Mouse (Mus musculus) ES-Bruce4 (cell line): ENCODE data around the gene Pdia4. TPM values are rescaled to one million over a fixed set of nuclear protein-coding genes. Genes with fewer than 3 reads are reported as not detected.

Experiments
- H3K27ac ChIP-seq: 2 replicates; pipeline ENCODE4 v1.5.1; 2012; ENCODE audit warnings: low read length, inconsistent platforms; ENCODE audit not compliant: insufficient read depth
- H3K27me3 ChIP-seq: 2 replicates; pipeline ENCODE4 v1.6.1; 2012; ENCODE audit warnings: mild to moderate bottlenecking, low read length, inconsistent platforms; ENCODE audit not compliant: control insufficient read depth, poor library complexity, insufficient read depth, severe bottlenecking
- H3K36me3 ChIP-seq: 2 replicates; pipeline ENCODE4 v1.6.1; 2012; ENCODE audit warnings: inconsistent platforms, mild to moderate bottlenecking, low read length, moderate library complexity; ENCODE audit not compliant: control insufficient read depth, poor library complexity, insufficient read depth, severe bottlenecking
- H3K4me1 ChIP-seq: one replicate; pipeline ENCODE4 v1.8.1; 2011; ENCODE audit warnings: low read length; ENCODE audit not compliant: control insufficient read depth, insufficient read depth
- H3K4me3 ChIP-seq: 2 replicates; pipeline ENCODE4 v1.5.1; 2011; ENCODE audit warnings: low read depth, mild to moderate bottlenecking, low read length
- H3K9ac ChIP-seq: 2 replicates; pipeline ENCODE4 v1.6.1; 2012; ENCODE audit warnings: low read depth, mild to moderate bottlenecking, inconsistent platforms; ENCODE audit not compliant: poor library complexity, severe bottlenecking
- H3K9me3 ChIP-seq: replicated peaks from 2 replicates; pipeline ENCODE4 v1.6.1; 2012; ENCODE audit warnings: mild to moderate bottlenecking, low read length, inconsistent platforms; ENCODE audit not compliant: control insufficient read depth, poor library complexity, insufficient read depth, severe bottlenecking
- CTCF ChIP-seq: IDR thresholded peaks from one replicate; pipeline ENCODE4 v1.8.1; 2011; ENCODE audit warnings: low read depth, low read length
- EP300 ChIP-seq: IDR thresholded peaks from 2 replicates; pipeline ENCODE4 v1.6.1; 2011; ENCODE audit warnings: low read depth, low read length; ENCODE audit not compliant: insufficient read depth
- POLR2A ChIP-seq: IDR thresholded peaks from one replicate; pipeline ENCODE4 v1.8.1; 2011; ENCODE audit warnings: low read length; ENCODE audit not compliant: insufficient read depth
- polyA plus RNA-seq: library from polyadenylated mRNA; stranded (reverse); fragments of >200 nt; gene quantifications from 2 replicates; pipeline ENCODE4 v1.2.4, GENCODE M21; 2011; ENCODE audit warnings: low read depth; ENCODE audit not compliant: missing spikeins, insufficient read depth, insufficient read length

Gene Pdia4
- polyA plus RNA-seq, 1 experiment = 186 TPM

DNA sequence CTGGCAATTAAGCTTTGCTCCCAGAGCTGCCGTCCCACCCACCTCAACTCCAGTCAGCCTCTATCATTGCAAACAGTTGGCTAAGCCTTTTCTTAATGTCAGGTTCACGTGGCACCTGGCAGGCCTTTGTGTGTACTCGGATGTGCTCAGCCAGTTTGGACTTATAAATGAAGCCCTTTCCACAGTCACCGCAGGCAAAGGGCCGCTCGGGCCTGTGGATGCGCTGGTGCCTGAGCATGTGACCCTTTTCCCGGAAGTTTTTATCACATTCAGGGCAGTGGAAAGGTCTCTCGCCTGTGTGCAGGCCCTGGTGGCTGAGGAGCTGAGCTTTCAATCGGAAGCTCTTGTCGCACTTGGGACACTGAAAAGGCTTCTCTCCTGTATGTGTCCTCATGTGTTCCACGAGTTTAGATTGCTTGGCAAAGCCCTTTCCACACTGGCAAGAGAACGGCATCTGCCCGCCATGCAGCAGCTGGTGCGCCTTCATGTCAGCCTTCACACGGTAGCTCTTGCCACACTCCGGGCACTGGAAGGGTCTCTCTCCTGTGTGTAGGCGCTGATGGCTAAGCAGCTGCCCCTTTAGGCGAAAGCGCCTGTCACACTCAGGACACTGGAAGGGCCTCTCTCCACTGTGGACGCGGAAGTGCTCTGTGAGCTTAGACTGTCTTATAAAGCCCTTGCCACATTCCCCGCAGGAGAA lies 6.5 kb upstream of the Pdia4 start:
- TF ChIP-seq EP300 = no peak
- no peak for TF ChIP-seq POLR2A
- no peak for TF ChIP-seq CTCF
- Histone ChIP-seq H3K9ac (peak overlapping the region; percentile 17), H3K27ac (no peak overlapping the region), H3K4me3 (peak overlapping the region; percentile 30), H3K36me3 (no peaks in the 10 kb centered on the region), H3K4me1 (peaks cover under 1% of the 10 kb centered on the region), H3K9me3 (no peaks in the 10 kb centered on the region), H3K27me3 (no peaks in the 10 kb centered on the region)

DNA sequence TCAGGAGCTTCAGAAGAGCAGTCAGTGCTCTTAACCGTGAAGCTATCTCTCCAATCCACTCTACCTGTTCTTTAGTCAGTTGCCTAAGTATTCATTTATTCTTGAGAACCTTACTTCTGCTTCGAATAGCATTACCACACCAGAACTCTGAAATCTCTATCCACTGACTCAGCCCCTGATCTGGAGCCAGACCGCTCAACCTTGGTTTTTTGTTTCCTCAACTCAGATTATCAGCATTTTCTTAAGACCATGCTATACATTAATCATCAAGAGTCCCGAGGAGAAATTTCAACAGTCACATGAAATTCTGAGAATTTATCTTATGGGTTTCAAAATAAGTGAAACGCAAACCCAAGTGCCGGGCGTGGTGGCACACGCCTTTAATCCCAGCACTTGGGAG lies 5.5 kb upstream of the Pdia4 start:
- Histone ChIP-seq H3K36me3 (no peaks in the 10 kb centered on the region), H3K27ac (no peak overlapping the region), H3K9me3 (no peaks in the 10 kb centered on the region), H3K27me3 (no peaks in the 10 kb centered on the region), H3K4me1 (no peaks in the 10 kb centered on the region), H3K4me3 (no peak overlapping the region), H3K9ac (no peak overlapping the region)
- no peak for TF ChIP-seq EP300
- no peak for TF ChIP-seq CTCF
- TF ChIP-seq POLR2A = no peak

DNA sequence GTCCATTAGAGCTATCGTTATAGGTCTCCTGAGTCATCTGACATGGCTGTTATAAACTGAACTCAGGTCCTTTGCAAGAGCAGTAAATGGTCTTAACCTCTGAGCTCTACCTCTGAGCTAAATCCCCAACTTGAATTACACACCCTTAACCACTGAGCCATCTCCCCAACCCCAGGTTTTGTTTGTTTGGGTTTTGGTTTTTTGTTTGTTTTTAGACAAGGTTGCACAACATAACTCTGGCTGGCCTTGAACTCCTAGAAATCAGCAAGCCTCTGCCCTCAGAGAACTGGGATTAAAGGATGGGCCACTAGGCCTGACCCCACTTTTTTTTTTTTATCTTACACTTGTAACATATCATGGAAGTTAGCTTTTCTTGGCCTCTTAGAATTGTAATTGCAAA lies 2.9 kb upstream of the Pdia4 start:
- H3K9me3 ChIP-seq = no peaks in the 10 kb centered on the region
- no peak overlapping the region for H3K9ac ChIP-seq
- no peak for TF ChIP-seq POLR2A
- no peak for TF ChIP-seq EP300
- no peak for TF ChIP-seq CTCF
- no peaks in the 10 kb centered on the region for H3K36me3 ChIP-seq
- H3K4me1 ChIP-seq = no peaks in the 10 kb centered on the region
- no peak overlapping the region for H3K27ac ChIP-seq
- no peaks in the 10 kb centered on the region for H3K27me3 ChIP-seq
- no peak overlapping the region for H3K4me3 ChIP-seq

DNA sequence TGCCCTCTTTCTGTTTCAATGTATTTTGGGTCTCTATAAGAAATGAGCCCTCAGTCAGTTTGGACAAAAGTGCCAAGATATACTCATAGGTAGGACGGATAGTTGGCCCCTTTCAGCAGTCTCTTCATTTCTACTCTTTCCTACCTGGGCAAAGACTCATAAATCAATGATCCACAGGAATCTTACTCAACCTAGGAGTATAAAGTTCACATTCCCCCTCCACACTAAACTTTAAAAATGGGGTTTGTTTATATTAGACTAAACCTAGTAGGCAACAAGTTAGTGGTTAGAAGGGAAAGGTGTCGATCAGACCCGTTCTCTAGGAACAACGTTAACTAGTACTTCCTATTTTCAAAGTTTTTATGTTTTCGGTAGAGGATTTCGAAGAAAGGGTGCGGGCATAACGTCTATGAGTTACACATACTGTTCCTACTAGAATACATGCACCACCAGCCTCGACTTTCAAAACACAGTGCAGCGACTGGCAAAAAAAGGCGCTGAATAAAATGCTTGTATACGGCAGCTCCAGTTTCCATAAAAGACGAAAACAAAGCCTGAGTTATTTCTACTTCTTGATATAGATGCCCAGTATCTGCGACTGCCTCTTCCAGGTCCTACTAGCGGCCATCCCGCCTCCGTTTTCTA lies 837 bp downstream of the Pdia4 start:
- Histone ChIP-seq H3K36me3 (peaks cover 5% of the 10 kb centered on the region), H3K9me3 (no peaks in the 10 kb centered on the region), H3K27me3 (no peaks in the 10 kb centered on the region), H3K9ac (peak overlapping the region; percentile 84), H3K27ac (peak overlapping the region; percentile 7; the same call in 1 of the 2 replicates), H3K4me3 (peak overlapping the region; percentile 90), H3K4me1 (peaks cover 1% of the 10 kb centered on the region)
- TF ChIP-seq EP300 (no peak), CTCF (no peak), POLR2A (no peak)

DNA sequence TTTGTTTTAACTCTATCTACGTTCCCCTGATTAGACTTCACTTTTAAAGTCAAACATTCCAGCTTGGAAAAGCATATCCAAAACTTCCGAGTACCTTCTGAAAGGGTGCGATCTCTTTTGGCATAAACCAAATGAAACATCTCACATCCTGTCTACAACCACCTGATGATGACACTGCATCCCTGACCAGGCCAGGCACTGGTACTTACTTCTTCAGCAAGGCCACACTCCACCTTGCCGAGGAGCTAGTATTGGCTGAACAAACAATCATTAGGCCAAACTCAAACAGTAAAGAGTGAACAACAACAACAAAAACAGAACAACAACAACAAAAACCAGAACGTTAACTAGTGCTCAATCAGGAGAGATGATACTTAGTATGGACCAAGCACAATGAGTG lies 1.9 kb downstream of the Pdia4 start:
- peaks cover 1% of the 10 kb centered on the region for H3K4me1 ChIP-seq
- H3K27me3 ChIP-seq = no peaks in the 10 kb centered on the region
- peaks cover 13% of the 10 kb centered on the region for H3K36me3 ChIP-seq
- no peak for TF ChIP-seq POLR2A
- TF ChIP-seq EP300 = no peak
- TF ChIP-seq CTCF = no peak
- H3K9me3 ChIP-seq = no peaks in the 10 kb centered on the region
- peak overlapping the region; percentile 36 for H3K4me3 ChIP-seq
- H3K27ac ChIP-seq = no peak overlapping the region
- H3K9ac ChIP-seq = peak overlapping the region; percentile 84; the same call in 1 of the 2 replicates

DNA sequence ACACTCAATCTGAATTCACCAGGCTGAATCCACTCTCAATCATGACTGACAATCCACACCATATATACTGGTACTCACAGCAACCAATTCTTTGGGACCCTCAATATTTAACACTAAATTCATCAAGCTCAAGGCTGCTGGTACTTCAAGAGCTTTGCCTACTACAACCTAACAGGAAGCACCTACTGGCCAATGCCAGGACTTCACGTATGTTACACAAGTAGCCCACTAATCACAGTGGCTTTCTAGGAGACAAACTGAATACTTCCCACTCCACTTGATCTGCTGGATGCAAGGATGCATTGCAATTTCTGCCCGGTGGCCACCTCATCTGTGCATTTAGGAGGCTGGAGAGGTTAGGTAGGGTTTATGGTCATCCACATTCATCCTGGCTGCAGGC lies 3.0 kb downstream of the Pdia4 start:
- H3K4me1 ChIP-seq = peaks cover 1% of the 10 kb centered on the region
- H3K4me3 ChIP-seq = no peak overlapping the region
- TF ChIP-seq POLR2A (no peak), CTCF (no peak), EP300 (no peak)
- H3K27me3 ChIP-seq = no peaks in the 10 kb centered on the region
- no peaks in the 10 kb centered on the region for H3K9me3 ChIP-seq
- peaks cover 24% of the 10 kb centered on the region for H3K36me3 ChIP-seq
- H3K27ac ChIP-seq = no peak overlapping the region
- H3K9ac ChIP-seq = no peak overlapping the region
